9 mouse cellular contexts compared by ENCODE assay signal in genomic region chr3:88245811-88246210, GRCm38 (mm10). TPM values are rescaled to one million over a fixed set of nuclear protein-coding genes. Genes with fewer than 3 reads are reported as not detected.
DNase-seq lines count a peak whose midpoint lies in the region; ATAC-seq and TF ChIP-seq lines count a peak whose summit lies in the region.
"Had no signal": no experiment of that assay in that cellular context is flagged by ENCODE, and none has a peak within 500 bp of the region (broad histone marks: within the 10 kb centered on the region; RNA-seq: fewer than 3 reads in every experiment).

No protein-coding gene starts in this region.

- peak; percentile 74 for DNase-seq in forebrain, embryonic 10.5 days (ENCODE audit: extremely low spot score, low spot score)
- peak; percentile 71 to 79 for DNase-seq in CD8-positive naive resting alpha-beta T cell, adult 2 months (ENCODE audit: low read depth in 2 of 2, low spot score in 2 of 2)
- DNase-seq in brain, embryonic 14.5 days (ENCODE audit: low read depth): peak; percentile 67
- peak; percentile 60 for DNase-seq in gastrocnemius, adult 18-20 months (ENCODE audit: low spot score)
- DNase-seq in kidney, postnatal 25 days: peak; percentile 74 to 80
- DNase-seq in lung, postnatal 25 days (ENCODE audit: low spot score): peak; percentile 58
- DNase-seq in spleen, postnatal 10 days (ENCODE audit: low spot score in 2 of 2): peak; percentile 69 to 89

- no peak for TF ChIP-seq POLR2A in brain, embryonic 14.5 days (IDR thresholded peaks at IDR 0.05; ENCODE audit: borderline replicate concordance, extremely low read depth, insufficient read depth, insufficient read length, poor library complexity, severe bottlenecking)

- no peaks in the 10 kb centered on the region for H3K9me3 ChIP-seq in forebrain, embryonic 10.5 days
- H3K9me3 ChIP-seq in forebrain, embryonic 16.5 days (ENCODE audit: control insufficient read depth, low read length): no peaks in the 10 kb centered on the region

- peaks cover 63% of the 10 kb centered on the region for H3K4me1 ChIP-seq in forebrain, embryonic 10.5 days
- H3K4me1 ChIP-seq in forebrain, embryonic 16.5 days (replicated peaks; ENCODE audit: control insufficient read depth, insufficient read depth, low read length): peaks cover 30% of the 10 kb centered on the region

- H3K4me2 ChIP-seq in forebrain, embryonic 16.5 days (ENCODE audit: low read length): no peak overlapping the region

- ATAC-seq in forebrain, embryonic 16.5 days: no peak

- no peak overlapping the region for H3K4me3 ChIP-seq in forebrain, embryonic 10.5 days
- H3K4me3 ChIP-seq in forebrain, embryonic 16.5 days (replicated peaks; ENCODE audit: low read length): no peak overlapping the region

- 22% methylated on average over 13 of the region's 13 CpGs for WGBS in forebrain, embryonic 10.5 days
- 14% methylated on average over 13 of the region's 13 CpGs for WGBS in forebrain, embryonic 16.5 days

- H3K27me3 ChIP-seq in forebrain, embryonic 10.5 days (ENCODE audit: poor library complexity, severe bottlenecking): peaks cover 81% of the 10 kb centered on the region
- H3K27me3 ChIP-seq in forebrain, embryonic 16.5 days (replicated peaks; ENCODE audit: control insufficient read depth, insufficient read depth, low read length): no peaks in the 10 kb centered on the region

- H3K27ac ChIP-seq in forebrain, embryonic 10.5 days: 0 out of 2 replicates have a peak overlapping the region, but pooled peaks have one; percentile 12
- H3K27ac ChIP-seq in forebrain, embryonic 16.5 days (ENCODE audit: low read length): no peak overlapping the region

- H3K9ac ChIP-seq in forebrain, embryonic 16.5 days (replicated peaks; ENCODE audit: low read depth, low read length): no peak overlapping the region

- no peaks in the 10 kb centered on the region for H3K36me3 ChIP-seq in forebrain, embryonic 10.5 days (replicated peaks)
- no peaks in the 10 kb centered on the region for H3K36me3 ChIP-seq in forebrain, embryonic 16.5 days (ENCODE audit: control insufficient read depth, insufficient read depth)

- peak; percentile 92 for TF ChIP-seq CTCF in brain, embryonic 14.5 days (IDR thresholded peaks at IDR 0.05; ENCODE audit: borderline replicate concordance, extremely low read depth, insufficient read depth, insufficient read length)

RNA-seq across cellular contexts. Expression of gene Rhbg, which starts 8.7 kb away (rescaled TPM):
- polyA plus RNA-seq in forebrain, embryonic 10.5 days (2016; fragmentation: Nextera tagmentation; extraction: Ambion mirVana): 0.37 and 0.38 TPM in 2 replicates
- not detected in 2 replicates for polyA plus RNA-seq in forebrain, embryonic 16.5 days (2015; fragmentation: Nextera tagmentation; extraction: Ambion mirVana)
- polyA plus RNA-seq in brain, embryonic 14.5 days (2012; rRNA removed): 0.45 and 0.73 TPM in 2 replicates
- total RNA-seq in gastrocnemius, adult 18-20 months (2021): not detected
- total RNA-seq: left cerebral cortex, adult 8-10 months had no signal

RNA-seq across cellular contexts. Expression of gene Gm38392, which starts 41.2 kb away (rescaled TPM):
- 0.14 TPM in 1 of 2 replicates, not detected in the other for polyA plus RNA-seq in forebrain, embryonic 10.5 days (2016; fragmentation: Nextera tagmentation; extraction: Ambion mirVana)
- polyA plus RNA-seq in forebrain, embryonic 16.5 days (2015; fragmentation: Nextera tagmentation; extraction: Ambion mirVana): 0.18 and 0.27 TPM in 2 replicates
- polyA plus RNA-seq in brain, embryonic 14.5 days (2012; rRNA removed): 0.11 TPM in 1 of 2 replicates, not detected in the other
- 1 to 10 TPM in 1 of 2 experiments, under 1 TPM in 1; 1.00 to 1.3 TPM for total RNA-seq in gastrocnemius, adult 18-20 months (2021)

RNA-seq across cellular contexts. Expression of gene Tsacc, which starts 51.0 kb away (rescaled TPM):
- polyA plus RNA-seq in forebrain, embryonic 10.5 days (2016; fragmentation: Nextera tagmentation; extraction: Ambion mirVana): 14.3 TPM in 2 replicates
- 8.5 and 10.4 TPM in 2 replicates for polyA plus RNA-seq in forebrain, embryonic 16.5 days (2015; fragmentation: Nextera tagmentation; extraction: Ambion mirVana)
- 3.0 and 3.6 TPM in 2 replicates for polyA plus RNA-seq in brain, embryonic 14.5 days (2012; rRNA removed)
- total RNA-seq in gastrocnemius, adult 18-20 months (2021): 1 to 10 TPM; 7.4 to 7.9 TPM

RNA-seq across cellular contexts. Expression of gene Cct3, which starts 51.1 kb away (rescaled TPM):
- 874 and 908 TPM in 2 replicates for polyA plus RNA-seq in forebrain, embryonic 10.5 days (2016; fragmentation: Nextera tagmentation; extraction: Ambion mirVana)
- polyA plus RNA-seq in forebrain, embryonic 16.5 days (2015; fragmentation: Nextera tagmentation; extraction: Ambion mirVana): 517 and 522 TPM in 2 replicates
- polyA plus RNA-seq in brain, embryonic 14.5 days (2012; rRNA removed): 337 and 373 TPM in 2 replicates
- 100 to 1,000 TPM in 1 of 2 experiments, 10 to 100 TPM in 1; 84.1 to 107 TPM for total RNA-seq in gastrocnemius, adult 18-20 months (2021)
